Mouse (Mus musculus): ENCODE data around the gene Pnldc1. TPM values are rescaled to one million over a fixed set of nuclear protein-coding genes. Genes with fewer than 3 reads are reported as not detected.
"Not testable (repeated sequence)": the region's sequence is repeated elsewhere in the genome, so short reads cannot be mapped to it uniquely, and the experiment has no call there.

The Pnldc1 gene
- polyA plus RNA-seq, 1 experiment = 2.9 TPM

- Histone ChIP-seq H3K27ac (ENCODE audit: insufficient read depth, low read length) (peak within 1 kb of the TSS; percentile 75), H3K4me3 (ENCODE audit: insufficient read depth, low read length) (peak within 1 kb of the TSS; percentile 75), H3K4me1 (ENCODE audit: control insufficient read depth, insufficient read depth, low read length) (no peaks in the 10 kb centered on the region)
- TF ChIP-seq POLR2A (IDR thresholded peaks at IDR 0.05; ENCODE audit: extremely low read depth, insufficient read depth, low read length) (no peak), CTCF (IDR thresholded peaks at IDR 0.05; ENCODE audit: extremely low read depth, insufficient read depth, low read length) (no peak)
Observed at GRCm38 (mm10) chr17:12915488-12915880, 5.5 kb upstream of the Pnldc1 start, which contains the start of gene Tcp1. TSS of gene Tcp1 (plus strand) at chr17:12915701.

- H3K4me1 ChIP-seq (ENCODE audit: control insufficient read depth, insufficient read depth, low read length) = no peaks in the 10 kb centered on the region
- TF ChIP-seq CTCF (IDR thresholded peaks at IDR 0.05; ENCODE audit: extremely low read depth, insufficient read depth, low read length) (no peak), POLR2A (IDR thresholded peaks at IDR 0.05; ENCODE audit: extremely low read depth, insufficient read depth, low read length) (no peak)
- H3K27ac ChIP-seq (ENCODE audit: insufficient read depth, low read length) = no peak overlapping the region
Observed at GRCm38 (mm10) chr17:12910391-12910790, 361 bp upstream of the Pnldc1 start.

GRCm38 (mm10) chr17:12906436-12906835 is 3.6 kb downstream of the Pnldc1 start:
- TF ChIP-seq CTCF (IDR thresholded peaks at IDR 0.05; ENCODE audit: extremely low read depth, insufficient read depth, low read length) (no peak), POLR2A (IDR thresholded peaks at IDR 0.05; ENCODE audit: extremely low read depth, insufficient read depth, low read length) (no peak)
- Histone ChIP-seq H3K4me3 (ENCODE audit: insufficient read depth, low read length) (no peak overlapping the region), H3K27ac (ENCODE audit: insufficient read depth, low read length) (no peak overlapping the region), H3K4me1 (ENCODE audit: control insufficient read depth, insufficient read depth, low read length) (no peaks in the 10 kb centered on the region)

More at GRCm38 (mm10) chr17:12910391-12910790, 361 bp upstream of the Pnldc1 start:
- no peak overlapping the region for H3K4me3 ChIP-seq (ENCODE audit: insufficient read depth, low read length)

- Histone ChIP-seq H3K4me1 (ENCODE audit: control insufficient read depth, insufficient read depth, low read length) (no peaks in the 10 kb centered on the region), H3K27ac (ENCODE audit: insufficient read depth, low read length) (no peak overlapping the region), H3K4me3 (ENCODE audit: insufficient read depth, low read length) (no peak overlapping the region)
- TF ChIP-seq POLR2A (IDR thresholded peaks at IDR 0.05; ENCODE audit: extremely low read depth, insufficient read depth, low read length) (no peak), CTCF (IDR thresholded peaks at IDR 0.05; ENCODE audit: extremely low read depth, insufficient read depth, low read length) (no peak)
Observed at GRCm38 (mm10) chr17:12905810-12906209, 4.2 kb downstream of the Pnldc1 start.

GRCm38 (mm10) chr17:12904349-12904748 is 5.7 kb downstream of the Pnldc1 start:
- TF ChIP-seq POLR2A (IDR thresholded peaks at IDR 0.05; ENCODE audit: extremely low read depth, insufficient read depth, low read length) (no peak), CTCF (IDR thresholded peaks at IDR 0.05; ENCODE audit: extremely low read depth, insufficient read depth, low read length) (no peak)
- Histone ChIP-seq H3K4me1 (ENCODE audit: control insufficient read depth, insufficient read depth, low read length) (no peaks in the 10 kb centered on the region), H3K27ac (ENCODE audit: insufficient read depth, low read length) (no peak overlapping the region), H3K4me3 (ENCODE audit: insufficient read depth, low read length) (no peak overlapping the region)

- Histone ChIP-seq H3K4me3 (ENCODE audit: insufficient read depth, low read length) (no peak overlapping the region), H3K4me1 (ENCODE audit: control insufficient read depth, insufficient read depth, low read length) (peaks cover 1% of the 10 kb centered on the region; the same call in 1 of the 2 replicates), H3K27ac (ENCODE audit: insufficient read depth, low read length) (no peak overlapping the region)
- TF ChIP-seq POLR2A (IDR thresholded peaks at IDR 0.05; ENCODE audit: extremely low read depth, insufficient read depth, low read length) (no peak), CTCF (IDR thresholded peaks at IDR 0.05; ENCODE audit: extremely low read depth, insufficient read depth, low read length) (no peak)
Observed at GRCm38 (mm10) chr17:12903372-12904333, 6.4 kb downstream of the Pnldc1 start.

- no peak overlapping the region for H3K27ac ChIP-seq (ENCODE audit: insufficient read depth, low read length)
- no peak overlapping the region for H3K4me3 ChIP-seq (ENCODE audit: insufficient read depth, low read length)
- H3K4me1 ChIP-seq (ENCODE audit: control insufficient read depth, insufficient read depth, low read length) = peaks cover 2% of the 10 kb centered on the region; the same call in 1 of the 2 replicates
- TF ChIP-seq POLR2A (IDR thresholded peaks at IDR 0.05; ENCODE audit: extremely low read depth, insufficient read depth, low read length) (no peak), CTCF (IDR thresholded peaks at IDR 0.05; ENCODE audit: extremely low read depth, insufficient read depth, low read length) (no peak)
Observed at GRCm38 (mm10) chr17:12902291-12902690, 7.7 kb downstream of the Pnldc1 start.

- H3K4me3 ChIP-seq (ENCODE audit: insufficient read depth, low read length); H3K4me1 ChIP-seq (ENCODE audit: control insufficient read depth, insufficient read depth, low read length): not testable (repeated sequence)
- 0 out of 2 replicates have a peak overlapping the region, but pooled peaks have one; percentile 45 for H3K27ac ChIP-seq (ENCODE audit: insufficient read depth, low read length)
Observed at GRCm38 (mm10) chr17:12898607-12899006, 11.4 kb downstream of the Pnldc1 start.

- no peak overlapping the region for H3K27ac ChIP-seq (ENCODE audit: insufficient read depth, low read length)
- no peak overlapping the region for H3K4me3 ChIP-seq (ENCODE audit: insufficient read depth, low read length)
- H3K4me1 ChIP-seq (ENCODE audit: control insufficient read depth, insufficient read depth, low read length) = peaks cover 2% of the 10 kb centered on the region; the same call in 1 of the 2 replicates
- TF ChIP-seq POLR2A (IDR thresholded peaks at IDR 0.05; ENCODE audit: extremely low read depth, insufficient read depth, low read length) (no peak), CTCF (IDR thresholded peaks at IDR 0.05; ENCODE audit: extremely low read depth, insufficient read depth, low read length) (no peak)
Observed at GRCm38 (mm10) chr17:12897674-12898073, 12.4 kb downstream of the Pnldc1 start.

- Histone ChIP-seq H3K4me1 (ENCODE audit: control insufficient read depth, insufficient read depth, low read length) (no peaks in the 10 kb centered on the region), H3K27ac (ENCODE audit: insufficient read depth, low read length) (no peak overlapping the region), H3K4me3 (ENCODE audit: insufficient read depth, low read length) (no peak overlapping the region)
- TF ChIP-seq CTCF (IDR thresholded peaks at IDR 0.05; ENCODE audit: extremely low read depth, insufficient read depth, low read length) (no peak), POLR2A (IDR thresholded peaks at IDR 0.05; ENCODE audit: extremely low read depth, insufficient read depth, low read length) (no peak)
Observed at GRCm38 (mm10) chr17:12892033-12892432, 18.0 kb downstream of the Pnldc1 start.

Data from cortical plate, adult 2 months (tissue).